Comparison of ENCODE assay signal across 27 mouse cellular contexts in the genomic region with DNA sequence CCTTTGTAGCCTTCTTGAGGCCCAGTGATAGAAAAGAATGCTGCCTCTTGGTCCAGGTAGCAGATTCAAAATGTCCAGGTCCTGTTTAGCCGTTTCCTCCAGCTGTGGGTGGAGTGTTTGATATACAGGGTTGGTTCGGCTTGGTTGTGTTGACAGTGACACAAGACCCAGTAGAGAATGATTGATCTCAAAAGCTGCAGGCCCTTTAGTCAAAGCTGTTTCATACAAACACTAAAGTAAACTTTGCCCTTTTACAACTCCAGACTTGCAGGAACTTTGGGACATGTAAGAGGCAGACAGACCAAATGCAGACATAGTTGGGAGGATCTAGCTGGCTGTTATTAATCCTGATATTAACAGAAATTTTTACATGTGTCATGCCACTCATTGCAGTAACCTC. TPM values are rescaled to one million over a fixed set of nuclear protein-coding genes. Genes with fewer than 3 reads are reported as not detected.
DNase-seq lines count a peak whose midpoint lies in the region; ATAC-seq and TF ChIP-seq lines count a peak whose summit lies in the region.
"Had no signal": no experiment of that assay in that cellular context is flagged by ENCODE, and none has a peak within 500 bp of the region (broad histone marks: within the 10 kb centered on the region; RNA-seq: fewer than 3 reads in every experiment).

No protein-coding gene starts in this region.

- TF ChIP-seq CTCF in liver, adult 2 months (IDR thresholded peaks at IDR 0.05; ENCODE audit: low read depth, low read length), result no peak
- TF ChIP-seq CTCF in liver, postnatal 0 days (IDR thresholded peaks at IDR 0.05; ENCODE audit: low read depth), result no peak
- no peak for TF ChIP-seq CTCF in stomach, postnatal 0 days (IDR thresholded peaks at IDR 0.05; ENCODE audit: low read depth)

- no peak overlapping the region for H3K4me3 ChIP-seq in liver, adult 2 months (ENCODE audit: insufficient read depth, low read depth, low read length)
- H3K4me3 ChIP-seq in liver, embryonic 11.5 days (ENCODE audit: low read depth, low read length), result no peak overlapping the region
- H3K4me3 ChIP-seq in liver, embryonic 16.5 days (ENCODE audit: low read depth, low read length), result no peak overlapping the region
- no peak overlapping the region for H3K4me3 ChIP-seq in liver, postnatal 0 days (ENCODE audit: low read depth, low read length)
- no peak overlapping the region for H3K4me3 ChIP-seq in stomach, postnatal 0 days (ENCODE audit: low read depth, low read length)
- H3K4me3 ChIP-seq: embryonic facial prominence, embryonic 10.5 days; embryonic facial prominence, embryonic 13.5 days; erythroblast, embryonic 14.5 days; forebrain, embryonic 12.5 days; forebrain, embryonic 15.5 days; heart, adult 2 months; hindbrain, embryonic 12.5 days; hindbrain, embryonic 15.5 days had no signal

- H3K4me1 ChIP-seq in liver, adult 2 months (ENCODE audit: control insufficient read depth, insufficient read depth, low read length), result peaks cover 8% of the 10 kb centered on the region
- H3K4me1 ChIP-seq in liver, embryonic 11.5 days (replicated peaks; ENCODE audit: control insufficient read depth, insufficient read depth, low read length), result peaks cover 3% of the 10 kb centered on the region; the same call in 1 of the 2 replicates
- H3K4me1 ChIP-seq in liver, embryonic 16.5 days (ENCODE audit: control insufficient read depth, low read depth, low read length), result no peaks in the 10 kb centered on the region
- no peaks in the 10 kb centered on the region for H3K4me1 ChIP-seq in liver, postnatal 0 days (ENCODE audit: insufficient read depth)
- no peaks in the 10 kb centered on the region for H3K4me1 ChIP-seq in stomach, postnatal 0 days (replicated peaks; ENCODE audit: control insufficient read depth, insufficient read depth)

- no peak overlapping the region for H3K9ac ChIP-seq in liver, adult 2 months (ENCODE audit: low read depth, low read length)
- no peak overlapping the region for H3K9ac ChIP-seq in liver, embryonic 11.5 days (ENCODE audit: low read depth, low read length)
- H3K9ac ChIP-seq in liver, embryonic 16.5 days (ENCODE audit: low read depth, low read length), result no peak overlapping the region
- H3K9ac ChIP-seq in liver, postnatal 0 days (replicated peaks), result no peak overlapping the region
- no peak overlapping the region for H3K9ac ChIP-seq in stomach, postnatal 0 days (ENCODE audit: low read length)
- H3K9ac ChIP-seq: embryonic facial prominence, embryonic 13.5 days; forebrain, embryonic 12.5 days; forebrain, embryonic 15.5 days; hindbrain, embryonic 12.5 days; hindbrain, embryonic 15.5 days had no signal

- H3K79me2 ChIP-seq in liver, adult 2 months (ENCODE audit: control insufficient read depth, insufficient read depth, low read length), result no peaks in the 10 kb centered on the region

- no peaks in the 10 kb centered on the region for H3K36me3 ChIP-seq in liver, adult 2 months (ENCODE audit: control insufficient read depth, insufficient read depth, low read length)
- no peaks in the 10 kb centered on the region for H3K36me3 ChIP-seq in liver, embryonic 11.5 days (ENCODE audit: control insufficient read depth, insufficient read depth, low read length)
- no peaks in the 10 kb centered on the region for H3K36me3 ChIP-seq in liver, embryonic 16.5 days (ENCODE audit: control insufficient read depth, insufficient read depth)
- no peaks in the 10 kb centered on the region for H3K36me3 ChIP-seq in liver, postnatal 0 days (replicated peaks; ENCODE audit: insufficient read depth, low read length)
- no peaks in the 10 kb centered on the region for H3K36me3 ChIP-seq in stomach, postnatal 0 days (ENCODE audit: control insufficient read depth, insufficient read depth, low read length)
- H3K36me3 ChIP-seq: embryonic facial prominence, embryonic 10.5 days; embryonic facial prominence, embryonic 13.5 days; forebrain, embryonic 12.5 days; forebrain, embryonic 15.5 days; hindbrain, embryonic 12.5 days; hindbrain, embryonic 15.5 days had no signal

- 21% methylated on average over 2 of the region's 2 CpGs for WGBS in liver, adult 2 months
- 60% methylated on average over 2 of the region's 2 CpGs for WGBS in liver, embryonic 11.5 days
- 38% methylated on average over 2 of the region's 2 CpGs for WGBS in liver, embryonic 16.5 days (ENCODE audit: insufficient replicate concordance)
- WGBS in liver, postnatal 0 days (ENCODE audit: insufficient replicate concordance), result 71% methylated on average over 2 of the region's 2 CpGs
- WGBS in stomach, postnatal 0 days, result 19% methylated on average over 2 of the region's 2 CpGs

- TF ChIP-seq EP300 in liver, postnatal 0 days (IDR thresholded peaks at IDR 0.05; ENCODE audit: low read depth), result no peak
- no peak for TF ChIP-seq EP300 in stomach, postnatal 0 days (optimal IDR thresholded peaks at IDR 0.05)

- no peak for ATAC-seq in liver, embryonic 11.5 days (replicated peaks; ENCODE audit: low FRiP score)
- peak; percentile 76 for ATAC-seq in liver, embryonic 16.5 days (ENCODE audit: low read depth)
- ATAC-seq in liver, postnatal 0 days, result peak; percentile 89
- ATAC-seq in stomach, postnatal 0 days (ENCODE audit: low FRiP score, low TSS enrichment), result peak; percentile 49
- no peak for ATAC-seq in megakaryocyte-erythroid progenitor cell, adult 5-6 weeks (replicated peaks; ENCODE audit: low FRiP score, low TSS enrichment, poor library complexity, severe bottlenecking)
- ATAC-seq: CD4-positive, CD25-positive, alpha-beta regulatory T cell, adult 4 months; forebrain, embryonic 15.5 days had no signal

- no peak for TF ChIP-seq POLR2A in liver, adult 2 months (IDR thresholded peaks at IDR 0.05; ENCODE audit: extremely low read depth, insufficient read depth, low read length)

- no peaks in the 10 kb centered on the region for H3K27me3 ChIP-seq in liver, adult 2 months (ENCODE audit: control insufficient read depth, insufficient read depth, low read length)
- peaks cover 28% of the 10 kb centered on the region for H3K27me3 ChIP-seq in liver, embryonic 11.5 days (replicated peaks; ENCODE audit: control insufficient read depth, insufficient read depth, low read length)
- peaks cover 19% of the 10 kb centered on the region for H3K27me3 ChIP-seq in liver, embryonic 16.5 days (ENCODE audit: control insufficient read depth, insufficient read depth, low read depth, low read length)
- H3K27me3 ChIP-seq in liver, postnatal 0 days (ENCODE audit: insufficient read depth, low read length), result peaks cover 19% of the 10 kb centered on the region
- no peaks in the 10 kb centered on the region for H3K27me3 ChIP-seq in stomach, postnatal 0 days (ENCODE audit: control insufficient read depth, insufficient read depth, low read length)

- H3K4me2 ChIP-seq in liver, embryonic 11.5 days, result no peak overlapping the region
- H3K4me2 ChIP-seq in liver, embryonic 16.5 days (ENCODE audit: low read depth, low read length), result no peak overlapping the region
- 0 out of 2 replicates have a peak overlapping the region, but pooled peaks have one; percentile 6 for H3K4me2 ChIP-seq in liver, postnatal 0 days (ENCODE audit: low read depth, low read length)
- H3K4me2 ChIP-seq in stomach, postnatal 0 days (replicated peaks; ENCODE audit: low read depth), result no peak overlapping the region
- H3K4me2 ChIP-seq: embryonic facial prominence, embryonic 13.5 days; forebrain, embryonic 12.5 days; forebrain, embryonic 15.5 days; heart, embryonic 11.5 days; hindbrain, embryonic 12.5 days; hindbrain, embryonic 15.5 days had no signal

- DNase-seq in liver, adult 2 months (ENCODE audit: extremely low read depth, low read depth, low spot score), result peak; percentile 87
- no peak for DNase-seq in liver, embryonic 11.5 days (ENCODE audit: low spot score)
- DNase-seq in liver, postnatal 0 days, result no peak
- DNase-seq in stomach, postnatal 0 days (ENCODE audit: low spot score), result peak; percentile 31
- no peak for DNase-seq in right cerebral cortex, adult 18-20 months
- DNase-seq: adrenal gland, adult 2 months; adrenal gland, postnatal 14 days; cerebellum, adult 11-12 months; cerebellum, adult 8-10 months; cerebellum, postnatal 10 days; cerebellum, postnatal 36 days; embryo, embryonic 11 days; gastrocnemius, postnatal 25 days; heart, adult 2 months had no signal

- peak overlapping the region; percentile 97 for H3K27ac ChIP-seq in liver, adult 2 months (replicated peaks; ENCODE audit: insufficient read depth, low read depth, low read length)
- no peak overlapping the region for H3K27ac ChIP-seq in liver, embryonic 11.5 days (ENCODE audit: low read depth, low read length)
- peak overlapping the region; percentile 69; the same call in 1 of the 2 replicates for H3K27ac ChIP-seq in liver, embryonic 16.5 days (ENCODE audit: low read length)
- H3K27ac ChIP-seq in liver, postnatal 0 days (ENCODE audit: low read depth), result peak overlapping the region; percentile 87
- H3K27ac ChIP-seq in stomach, postnatal 0 days (replicated peaks), result no peak overlapping the region
- H3K27ac ChIP-seq: embryonic facial prominence, embryonic 10.5 days; embryonic facial prominence, embryonic 13.5 days; forebrain, embryonic 12.5 days; forebrain, embryonic 15.5 days; heart, adult 2 months; hindbrain, embryonic 12.5 days; hindbrain, embryonic 15.5 days had no signal

- no peaks in the 10 kb centered on the region for H3K9me3 ChIP-seq in liver, embryonic 11.5 days (ENCODE audit: control insufficient read depth, low read length)
- no peaks in the 10 kb centered on the region for H3K9me3 ChIP-seq in liver, embryonic 16.5 days (replicated peaks; ENCODE audit: control insufficient read depth, low read length)
- H3K9me3 ChIP-seq in liver, postnatal 0 days (ENCODE audit: low read length), result no peaks in the 10 kb centered on the region
- H3K9me3 ChIP-seq in stomach, postnatal 0 days (ENCODE audit: control insufficient read depth, low read length), result no peaks in the 10 kb centered on the region
- H3K9me3 ChIP-seq: embryonic facial prominence, embryonic 10.5 days; embryonic facial prominence, embryonic 13.5 days; forebrain, embryonic 12.5 days; forebrain, embryonic 15.5 days; hindbrain, embryonic 12.5 days; hindbrain, embryonic 15.5 days had no signal

RNA-seq across cellular contexts. Expression of gene Bace2, which starts 3.5 kb away (rescaled TPM):
- total RNA-seq in liver, adult 2 months (2014; rRNA removed), result 2.4 and 3.4 TPM in 2 replicates
- polyA plus RNA-seq in liver, adult 2 months (2012; rRNA removed), result 1.1 and 1.8 TPM in 2 replicates
- polyA plus RNA-seq in liver, embryonic 11.5 days (2014; fragmentation: Nextera tagmentation; extraction: Ambion mirVana), result 6.2 and 6.4 TPM in 2 replicates
- 6.7 and 8.4 TPM in 2 replicates for polyA plus RNA-seq in liver, embryonic 16.5 days (2015; fragmentation: Nextera tagmentation; extraction: Ambion mirVana)
- polyA plus RNA-seq in liver, postnatal 0 days (2015; fragmentation: Nextera tagmentation; extraction: Ambion mirVana), result 9.9 and 11.0 TPM in 2 replicates
- polyA plus RNA-seq in stomach, postnatal 0 days (2015; fragmentation: Nextera tagmentation; extraction: Ambion mirVana), result 205 and 216 TPM in 2 replicates
- total RNA-seq in megakaryocyte-erythroid progenitor cell, adult 5-6 weeks (2014; fragmentation: Nextera tagmentation), result not detected in 2 replicates
- total RNA-seq in megakaryocyte-erythroid progenitor cell, adult 5-6 weeks (2017), result not detected in 2 replicates
- total RNA-seq: hematopoietic stem cell, adult 5-6 weeks; MEL had no signal
- polyA plus RNA-seq: erythroblast, embryonic 14.5 days had no signal

Comparison
In these comparisons a context has a peak if more than half of its experiments do, and no peak if none do; other contexts are left out.
1. DNase-seq: peak in liver, adult 2 months (single experiment) and stomach, postnatal 0 days (single experiment); none in liver, embryonic 11.5 days (single experiment), liver, postnatal 0 days (single experiment) and right cerebral cortex, adult 18-20 months (single experiment).
2. H3K27ac ChIP-seq: peak in liver, adult 2 months (single experiment), liver, embryonic 16.5 days (single experiment) and liver, postnatal 0 days (single experiment); none in liver, embryonic 11.5 days (single experiment) and stomach, postnatal 0 days (single experiment).
3. ATAC-seq: peak in liver, embryonic 16.5 days (single experiment), liver, postnatal 0 days (single experiment) and stomach, postnatal 0 days (single experiment); none in liver, embryonic 11.5 days (single experiment) and megakaryocyte-erythroid progenitor cell, adult 5-6 weeks (single experiment).
4. RNA of gene Bace2, which starts 3.5 kb away (polyA plus RNA-seq): 205 to 216 TPM in stomach, postnatal 0 days; 9.9 to 11.0 TPM in liver, postnatal 0 days, 6.7 to 8.4 TPM in liver, embryonic 16.5 days, 6.2 to 6.4 TPM in liver, embryonic 11.5 days and 1.1 to 1.8 TPM in liver, adult 2 months; every median in the first group is over 10 times any median in the second.